Mouse (Mus musculus): ENCODE data around the gene Msx1.

- no peak for TF ChIP-seq CTCF (IDR thresholded peaks at IDR 0.05; ENCODE audit: borderline replicate concordance, control insufficient read depth, extremely low read depth, insufficient read depth, low read length, poor library complexity)
- no peak for TF ChIP-seq POLR2A (IDR thresholded peaks at IDR 0.05; ENCODE audit: control insufficient read depth, extremely low read depth, insufficient read depth, low read length, poor library complexity)
These were observed 24.8 kb upstream of the Msx1 start for GRCm38 (mm10) chr5:37848991-37849719.

All from thymus, adult 2 months (tissue).